Mouse (Mus musculus): ENCODE results near the gene 4930442H23Rik.
"Not testable (repeated sequence)": the region's sequence is repeated elsewhere in the genome, so short reads cannot be mapped to it uniquely, and the experiment has no call there.

The 4930442H23Rik gene

DNA sequence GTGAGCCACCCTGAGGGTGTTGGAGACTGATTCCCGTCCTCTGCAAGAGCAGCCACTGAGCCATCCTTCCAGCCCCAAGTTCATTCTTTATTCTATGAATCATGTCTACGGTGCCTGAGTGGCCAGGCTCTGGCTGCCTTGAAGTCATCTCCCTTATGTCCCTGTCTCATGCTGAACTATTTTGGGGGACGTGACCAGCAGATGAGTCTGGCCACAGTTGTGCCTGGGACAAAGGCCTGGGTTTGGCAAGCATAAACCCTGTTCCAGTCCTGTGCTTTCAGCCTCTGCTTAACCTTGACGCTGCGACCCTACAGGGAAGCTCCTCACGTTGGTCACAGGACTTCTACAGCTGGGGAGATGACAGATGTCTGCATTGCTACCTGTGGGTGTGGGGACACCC lies 13.7 kb upstream of the 4930442H23Rik start:
- DNase-seq: no peak

DNA sequence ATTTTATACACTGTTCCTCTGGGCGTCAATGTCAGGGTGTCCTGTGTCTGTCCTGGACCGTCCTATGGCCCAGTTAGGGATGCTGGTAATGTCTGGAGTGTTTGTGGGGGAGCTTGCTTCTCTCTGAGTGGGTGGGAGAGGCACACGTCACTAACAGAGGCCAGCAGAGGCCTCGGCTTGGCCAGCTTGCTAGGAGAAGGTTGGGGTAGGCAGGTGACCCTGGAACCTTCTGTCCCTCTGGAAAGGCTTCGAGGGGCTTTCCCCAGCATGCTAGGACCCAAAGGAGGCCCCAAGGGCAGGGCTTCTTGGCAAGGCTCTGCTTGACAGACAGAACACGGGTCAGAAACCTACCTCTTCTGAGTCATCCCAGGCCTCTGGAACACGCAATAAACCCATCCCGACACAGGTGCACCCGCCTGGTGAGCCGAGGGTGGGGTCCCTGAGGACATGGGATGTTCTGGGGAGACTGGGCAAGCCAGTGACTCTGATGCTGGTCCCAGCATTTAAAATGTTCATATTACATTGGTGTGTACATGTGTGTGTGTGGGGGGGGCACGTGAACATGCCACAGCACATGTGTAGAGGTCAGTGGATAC lies 12.9 kb upstream of the 4930442H23Rik start:
- DNase-seq: no peak

DNA sequence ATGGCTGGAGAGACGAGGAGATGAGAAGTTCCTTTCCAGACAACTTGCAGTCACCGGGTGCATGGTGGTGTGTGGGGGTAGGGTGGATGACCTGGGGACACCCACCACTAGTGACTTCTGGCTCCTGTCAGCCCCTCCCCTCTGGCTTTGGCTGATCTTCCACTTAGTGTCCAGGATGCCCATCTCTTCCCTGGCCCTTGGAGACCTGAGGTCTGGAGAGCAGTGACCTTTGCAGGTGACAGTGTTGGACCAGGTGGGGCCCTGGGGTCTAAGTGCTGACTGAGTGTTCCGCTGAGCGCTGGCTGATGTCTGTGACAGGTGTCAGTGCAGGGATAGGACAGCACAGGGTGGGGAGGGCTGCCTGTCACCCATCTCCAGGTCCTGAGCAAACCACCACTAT lies 11.7 kb upstream of the 4930442H23Rik start:
- no peak for DNase-seq

DNA sequence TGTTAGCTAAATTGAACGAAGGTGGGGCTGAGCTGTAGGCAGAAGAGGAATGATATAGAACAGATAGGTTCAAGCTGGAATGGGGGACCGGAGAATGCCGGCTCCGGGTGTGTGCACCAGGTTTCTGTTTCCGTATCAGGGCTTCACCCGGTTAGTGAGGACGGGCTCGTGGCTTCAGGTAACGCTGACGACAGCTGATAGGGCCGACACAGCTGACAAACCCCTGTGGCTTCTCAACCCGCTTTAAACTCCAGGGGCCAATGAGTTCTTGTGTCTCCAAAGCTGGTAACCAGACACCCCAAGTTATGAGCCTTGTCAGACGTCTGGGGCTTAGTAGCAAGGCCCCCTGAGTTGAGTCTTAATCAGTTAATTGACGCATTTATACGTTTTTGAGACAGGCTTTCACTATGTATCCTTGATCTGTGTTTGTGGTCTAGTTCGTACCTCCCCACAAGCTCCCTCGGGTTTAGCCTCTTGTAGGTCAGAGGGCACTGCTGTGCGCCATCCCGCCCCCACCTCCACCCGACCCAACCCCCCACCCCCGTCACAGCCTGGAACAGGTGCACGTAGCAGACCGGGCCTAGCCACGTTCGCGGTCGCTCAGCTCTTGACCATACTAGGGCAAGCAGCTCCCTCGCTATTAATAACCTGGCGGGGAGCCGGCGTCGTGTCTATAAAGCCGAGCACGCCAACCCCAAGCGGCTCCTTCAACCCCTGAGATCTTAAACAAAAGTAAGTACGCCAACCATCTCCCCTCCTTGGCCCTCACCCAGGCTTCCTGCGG lies 10.5 kb upstream of the 4930442H23Rik start:
- DNase-seq: peak; percentile 65

DNA sequence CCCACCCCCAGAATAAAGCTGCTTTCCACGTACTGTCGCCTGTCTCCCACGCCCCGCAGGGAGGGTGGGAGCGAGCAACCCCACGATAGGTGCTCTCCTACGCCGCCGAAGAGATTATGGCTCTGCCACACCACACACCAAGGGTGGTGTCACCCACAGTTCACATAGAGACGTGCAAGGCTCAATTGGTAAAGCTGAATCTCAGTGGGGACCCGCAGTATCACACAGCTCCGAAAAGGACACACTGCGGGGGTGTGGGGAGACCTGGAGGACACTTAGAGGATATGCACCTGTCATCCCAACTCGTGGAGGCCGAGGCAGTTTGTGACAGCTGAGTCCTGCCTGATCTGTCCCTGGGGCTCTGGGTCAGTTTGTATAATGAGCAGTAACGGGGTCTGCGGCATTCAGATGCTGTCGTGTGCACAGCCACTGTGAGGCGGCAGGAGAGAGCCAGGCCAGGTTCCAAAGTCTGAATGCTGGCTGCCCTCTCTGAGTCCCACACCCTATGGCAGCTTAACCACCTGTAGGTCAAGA lies 9.4 kb upstream of the 4930442H23Rik start:
- no peak for DNase-seq

DNA sequence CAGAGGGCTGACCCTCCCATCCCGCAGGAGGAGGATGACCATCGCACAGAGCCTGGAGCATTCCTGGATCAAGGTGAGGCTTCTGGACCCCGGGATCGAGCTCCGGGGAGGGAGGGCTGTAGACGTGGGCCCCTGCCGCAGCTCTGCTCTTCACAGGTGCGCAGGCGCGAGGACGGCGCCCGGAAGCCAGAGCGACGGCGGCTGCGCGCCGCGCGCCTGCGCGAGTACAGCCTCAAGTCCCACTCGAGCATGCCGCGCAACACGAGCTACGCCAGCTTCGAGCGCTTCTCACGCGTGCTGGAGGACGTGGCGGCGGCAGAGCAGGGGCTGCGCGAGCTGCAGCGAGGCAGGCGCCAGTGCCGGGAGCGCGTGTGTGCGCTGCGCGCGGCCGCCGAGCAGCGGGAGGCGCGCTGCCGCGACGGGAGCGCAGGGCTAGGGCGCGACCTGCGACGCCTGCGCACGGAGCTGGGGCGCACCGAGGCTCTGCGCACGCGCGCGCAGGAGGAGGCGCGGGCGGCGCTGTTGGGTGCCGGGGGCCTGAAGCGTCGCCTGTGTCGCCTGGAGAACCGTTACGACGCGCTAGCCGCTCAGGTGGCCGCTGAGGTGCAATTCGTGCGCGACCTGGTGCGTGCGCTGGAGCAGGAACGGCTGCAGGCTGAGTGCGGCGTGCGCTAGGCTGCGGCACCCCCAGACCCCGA lies 8.8 kb upstream of the 4930442H23Rik start:
- peak; percentile 84 for DNase-seq

DNA sequence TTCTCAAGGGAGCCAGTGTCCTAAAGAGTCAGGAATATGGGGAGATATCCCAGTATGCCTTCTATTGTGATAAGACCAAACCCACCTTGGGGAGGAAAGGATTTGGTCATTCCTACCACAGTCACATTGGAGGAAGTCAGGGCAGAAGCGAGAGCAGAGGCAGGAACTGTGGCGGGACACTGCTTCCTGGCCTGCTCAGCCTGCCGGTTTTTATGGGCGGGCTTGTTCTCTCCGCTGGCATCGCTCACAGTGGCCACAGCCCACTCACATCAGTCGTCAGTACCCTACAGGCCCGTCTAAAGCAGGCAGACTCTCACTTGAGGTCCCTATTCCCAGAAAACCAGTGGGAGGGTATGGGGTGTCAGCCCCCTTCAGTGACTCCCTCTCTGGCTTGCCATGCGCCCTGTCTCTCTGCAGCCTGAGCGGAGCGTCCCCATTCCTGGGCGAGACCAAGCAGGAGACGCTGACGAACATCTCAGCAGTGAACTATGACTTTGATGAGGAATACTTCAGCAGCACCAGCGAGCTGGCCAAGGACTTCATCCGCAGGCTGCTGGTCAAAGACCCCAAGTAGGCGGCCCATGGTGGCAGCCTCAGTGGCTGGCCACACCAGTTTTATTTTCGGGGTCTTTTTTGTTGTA lies 7.8 kb upstream of the 4930442H23Rik start:
- no peak for DNase-seq

DNA sequence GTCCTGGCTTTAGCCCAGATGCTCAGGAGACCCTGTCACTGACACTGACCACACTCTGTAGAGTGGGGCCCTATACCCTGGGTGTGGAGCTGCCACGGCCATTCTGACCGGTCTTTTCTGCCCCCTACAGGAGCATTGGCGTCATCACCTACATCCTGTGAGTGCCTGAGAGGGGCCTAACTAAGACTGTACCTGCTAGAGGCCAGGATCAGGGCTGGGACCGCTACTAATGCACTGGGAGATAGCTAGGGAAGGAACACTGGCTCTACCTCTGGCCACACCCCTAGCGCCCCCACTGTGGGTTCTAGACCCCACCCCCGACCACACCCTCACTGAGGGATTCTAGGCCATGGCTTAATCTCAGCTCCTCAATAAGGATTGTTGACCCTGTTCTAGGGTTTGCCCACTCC lies 7.3 kb upstream of the 4930442H23Rik start:
- no peak for DNase-seq

DNA sequence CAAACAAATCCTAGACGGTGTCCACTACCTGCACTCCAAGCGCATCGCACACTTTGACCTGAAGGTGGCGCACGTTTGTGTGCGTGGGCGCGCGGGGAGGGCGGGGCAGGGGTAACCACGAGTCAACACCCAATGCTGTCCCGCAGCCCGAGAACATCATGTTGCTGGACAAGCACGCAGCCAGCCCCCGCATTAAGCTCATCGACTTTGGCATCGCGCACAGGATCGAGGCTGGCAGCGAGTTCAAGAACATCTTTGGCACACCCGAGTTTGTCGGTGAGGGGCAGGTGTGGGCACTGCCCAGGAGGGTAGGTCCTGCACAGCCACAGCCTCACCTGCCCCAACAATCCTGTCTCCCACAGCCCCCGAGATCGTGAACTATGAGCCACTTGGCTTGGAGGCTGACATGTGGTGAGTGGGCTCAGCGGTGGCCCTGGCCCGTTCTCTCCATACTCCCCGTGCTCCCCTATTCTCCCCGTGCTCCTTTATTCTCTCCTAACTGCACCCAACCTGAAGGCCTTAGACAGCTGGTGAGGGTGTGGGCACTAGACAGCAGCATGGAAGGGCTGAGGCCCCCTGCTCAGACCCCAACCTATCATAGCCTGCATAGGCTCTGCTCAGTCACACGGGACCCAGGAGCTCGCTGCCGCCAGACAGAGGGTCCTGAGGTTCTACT lies 6.7 kb upstream of the 4930442H23Rik start:
- peak; percentile 54 for DNase-seq

DNA sequence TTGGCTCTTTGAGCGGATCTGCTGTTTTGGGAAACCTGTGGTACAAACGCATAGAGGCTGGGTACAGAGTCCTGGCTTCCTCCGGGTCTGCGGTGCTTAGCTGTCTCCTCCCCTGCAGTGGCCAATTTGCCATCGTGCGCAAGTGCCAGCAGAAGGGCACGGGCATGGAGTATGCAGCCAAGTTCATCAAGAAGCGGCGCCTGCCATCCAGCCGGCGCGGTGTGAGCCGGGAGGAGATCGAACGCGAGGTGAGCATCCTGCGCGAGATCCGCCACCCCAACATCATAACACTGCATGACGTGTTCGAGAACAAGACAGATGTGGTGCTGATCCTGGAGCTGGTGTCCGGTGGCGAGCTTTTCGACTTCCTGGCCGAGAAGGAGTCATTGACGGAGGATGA lies 6.2 kb upstream of the 4930442H23Rik start:
- DNase-seq: no peak

DNA sequence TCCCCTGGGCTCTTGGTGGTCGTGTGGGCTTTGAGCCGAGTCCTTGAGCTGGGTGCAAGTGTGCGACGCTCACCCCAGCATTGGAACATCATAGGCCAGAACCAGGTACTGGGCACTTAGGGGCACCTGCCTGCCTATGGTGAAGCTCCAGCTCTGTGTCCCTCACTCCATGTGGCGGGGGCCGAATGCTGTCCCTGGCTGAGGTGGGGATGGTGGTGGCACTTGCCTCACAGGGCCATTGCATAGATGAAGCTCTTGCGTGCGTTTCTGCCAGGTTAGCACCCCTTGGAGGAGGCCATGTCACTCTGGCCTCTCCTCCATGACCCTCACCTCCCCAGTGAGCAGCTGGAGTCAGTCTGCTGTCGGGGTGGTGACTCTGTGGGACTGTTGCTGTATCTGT lies 3.5 kb upstream of the 4930442H23Rik start:
- no peak for DNase-seq

DNA sequence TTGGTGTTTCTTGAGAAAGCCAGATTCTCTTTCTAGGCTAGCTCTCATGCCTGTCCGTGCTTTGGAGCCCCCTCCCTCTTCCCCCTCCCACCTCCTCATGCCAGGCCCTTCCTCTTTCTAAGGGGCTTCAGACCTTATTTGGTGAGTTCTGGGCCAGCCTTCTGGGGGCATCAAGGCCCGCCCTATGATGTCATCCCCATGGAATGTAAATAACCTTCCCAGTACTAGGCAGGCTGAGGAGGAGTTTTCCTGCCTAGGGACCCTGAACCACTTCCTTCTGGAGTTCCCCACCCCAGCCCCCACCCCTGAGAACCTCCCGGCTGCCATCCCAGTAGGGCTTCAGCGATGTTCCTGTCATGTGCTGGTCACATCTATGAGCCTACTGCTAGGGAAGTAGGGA lies 1.1 kb upstream of the 4930442H23Rik start:
- peak; percentile 77 for DNase-seq

DNA sequence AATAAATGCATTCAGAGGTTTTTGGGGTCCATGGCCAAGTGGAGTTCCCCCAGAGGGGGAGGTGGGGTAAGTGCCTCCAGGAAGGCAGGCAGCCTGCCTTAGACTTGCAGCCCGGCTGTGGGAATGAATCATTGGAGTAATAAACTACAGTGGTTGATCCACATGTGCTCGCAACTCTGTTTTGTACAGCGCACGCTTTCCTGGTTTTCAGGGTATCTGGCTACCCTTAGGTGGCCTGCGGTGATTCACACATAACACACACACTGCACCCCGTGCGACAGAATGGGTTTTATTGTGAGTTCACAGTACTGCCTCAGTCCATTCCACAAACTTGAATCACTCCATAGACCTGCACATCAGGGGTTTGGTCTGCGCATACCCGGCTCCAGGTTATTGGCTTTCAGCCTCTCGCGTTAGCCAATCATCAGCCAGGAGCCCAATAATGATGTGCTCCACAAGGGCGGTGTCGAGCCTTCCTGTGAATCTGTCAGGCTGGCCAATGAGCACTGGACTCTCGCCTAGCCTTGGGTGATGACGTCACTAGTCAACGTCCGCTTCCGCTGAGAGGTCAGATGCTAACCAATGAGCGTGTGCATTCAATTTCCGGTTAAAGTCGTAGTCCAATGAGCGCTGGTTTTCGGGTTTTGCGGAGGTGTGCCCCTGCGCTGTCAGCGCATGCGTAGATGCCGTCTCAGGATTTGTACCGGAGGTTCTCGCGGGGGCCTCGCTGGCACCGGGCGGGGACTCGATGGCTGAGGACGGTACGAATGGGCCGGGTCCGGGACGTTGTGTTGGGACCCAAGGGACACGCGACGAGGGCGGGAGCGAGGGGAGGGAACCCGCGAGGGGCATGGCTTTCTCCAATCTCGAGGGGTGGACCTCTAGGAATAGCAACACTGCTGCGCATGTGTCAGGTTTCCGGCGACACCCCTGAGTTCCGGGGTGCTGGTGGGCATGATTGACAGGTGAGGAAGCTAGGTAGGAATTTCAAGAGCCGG lies 1.0 kb downstream of the 4930442H23Rik start, which contains the start of gene Dapk3:
Gene Dapk3, plus strand, starts transcription at position 670 of the 998 bp plus-strand sequence.
- peak; percentile 98 for DNase-seq

DNA sequence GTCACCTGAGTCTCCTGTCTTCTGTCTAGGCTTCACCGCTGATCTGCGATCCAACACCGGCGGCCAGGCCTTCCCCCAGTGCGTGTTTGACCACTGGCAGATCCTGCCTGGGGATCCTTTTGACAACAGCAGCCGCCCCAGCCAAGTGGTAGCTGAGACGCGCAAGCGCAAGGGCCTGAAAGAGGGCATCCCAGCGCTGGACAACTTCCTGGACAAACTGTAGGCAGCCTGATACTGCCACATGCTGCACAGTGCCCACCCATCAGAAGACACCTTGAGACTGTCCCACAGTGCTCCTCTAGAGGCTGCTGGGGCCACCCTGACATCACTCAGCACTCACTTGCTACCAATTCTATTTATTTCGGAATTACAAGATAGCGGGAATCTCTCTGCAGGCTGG lies 1.8 kb downstream of the 4930442H23Rik start:
- DNase-seq: not testable (repeated sequence)

DNA sequence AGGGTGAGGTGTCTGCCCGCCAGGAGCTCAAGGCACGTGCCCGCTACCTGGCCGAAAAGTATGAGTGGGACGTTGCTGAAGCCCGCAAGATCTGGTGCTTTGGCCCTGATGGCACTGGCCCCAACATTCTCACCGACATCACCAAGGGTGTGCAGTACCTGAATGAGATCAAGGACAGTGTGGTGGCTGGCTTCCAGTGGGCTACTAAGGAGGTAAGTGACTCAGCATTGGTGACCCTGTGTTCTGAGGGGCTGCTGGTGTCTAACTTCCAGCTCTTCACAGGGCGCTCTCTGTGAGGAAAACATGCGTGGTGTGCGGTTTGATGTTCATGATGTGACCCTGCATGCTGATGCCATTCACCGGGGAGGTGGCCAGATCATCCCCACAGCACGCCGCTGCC lies 2.7 kb downstream of the 4930442H23Rik start:
- DNase-seq: no peak

DNA sequence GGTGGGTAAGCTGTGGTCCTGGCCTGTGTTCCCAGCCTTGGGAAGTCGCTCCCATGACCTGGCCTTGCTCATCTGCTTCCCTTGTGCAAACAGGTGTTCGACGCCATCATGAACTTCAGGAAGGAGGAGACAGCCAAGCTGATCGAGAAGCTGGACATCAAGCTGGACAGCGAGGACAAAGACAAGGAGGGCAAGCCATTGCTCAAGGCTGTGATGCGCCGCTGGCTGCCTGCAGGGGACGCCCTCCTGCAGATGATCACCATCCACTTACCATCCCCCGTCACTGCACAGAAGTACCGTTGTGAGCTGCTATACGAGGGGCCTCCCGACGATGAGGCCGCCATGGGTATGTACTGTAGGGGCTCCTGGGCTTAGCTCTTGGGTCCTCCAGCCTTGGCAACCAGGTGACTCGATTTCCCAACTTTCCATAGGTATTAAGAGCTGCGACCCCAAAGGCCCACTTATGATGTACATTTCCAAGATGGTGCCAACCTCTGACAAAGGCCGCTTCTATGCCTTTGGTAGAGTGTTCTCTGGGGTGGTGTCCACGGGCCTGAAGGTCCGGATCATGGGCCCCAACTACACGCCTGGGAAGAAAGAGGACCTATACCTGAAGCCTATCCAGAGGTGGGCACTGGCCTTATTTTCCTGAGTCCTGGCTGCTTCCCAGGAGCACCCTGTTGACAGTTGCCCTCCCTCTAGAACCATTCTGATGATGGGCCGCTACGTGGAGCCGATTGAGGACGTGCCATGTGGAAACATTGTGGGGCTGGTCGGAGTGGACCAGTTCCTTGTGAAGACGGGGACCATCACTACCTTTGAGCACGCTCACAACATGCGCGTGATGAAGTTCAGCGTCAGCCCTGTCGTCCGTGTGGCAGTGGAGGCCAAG lies 4.0 kb downstream of the 4930442H23Rik start:
- DNase-seq: no peak

DNA sequence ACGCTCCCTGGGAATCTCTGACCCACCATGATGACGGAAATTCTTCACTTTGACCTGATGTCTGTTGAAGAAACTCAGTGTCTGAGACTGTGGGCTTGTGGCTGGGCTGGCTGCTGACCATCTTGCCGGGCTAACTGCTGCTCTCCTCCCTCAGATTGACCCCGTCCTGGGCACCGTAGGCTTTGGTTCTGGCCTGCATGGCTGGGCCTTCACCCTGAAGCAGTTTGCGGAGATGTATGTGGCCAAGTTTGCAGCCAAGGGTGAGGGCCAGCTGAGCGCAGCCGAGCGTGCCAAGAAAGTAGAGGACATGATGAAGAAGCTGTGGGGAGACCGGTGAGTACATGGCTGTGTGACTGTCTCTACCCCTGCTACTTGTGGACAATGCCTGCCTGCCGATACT lies 4.7 kb downstream of the 4930442H23Rik start:
- DNase-seq: no peak

DNA sequence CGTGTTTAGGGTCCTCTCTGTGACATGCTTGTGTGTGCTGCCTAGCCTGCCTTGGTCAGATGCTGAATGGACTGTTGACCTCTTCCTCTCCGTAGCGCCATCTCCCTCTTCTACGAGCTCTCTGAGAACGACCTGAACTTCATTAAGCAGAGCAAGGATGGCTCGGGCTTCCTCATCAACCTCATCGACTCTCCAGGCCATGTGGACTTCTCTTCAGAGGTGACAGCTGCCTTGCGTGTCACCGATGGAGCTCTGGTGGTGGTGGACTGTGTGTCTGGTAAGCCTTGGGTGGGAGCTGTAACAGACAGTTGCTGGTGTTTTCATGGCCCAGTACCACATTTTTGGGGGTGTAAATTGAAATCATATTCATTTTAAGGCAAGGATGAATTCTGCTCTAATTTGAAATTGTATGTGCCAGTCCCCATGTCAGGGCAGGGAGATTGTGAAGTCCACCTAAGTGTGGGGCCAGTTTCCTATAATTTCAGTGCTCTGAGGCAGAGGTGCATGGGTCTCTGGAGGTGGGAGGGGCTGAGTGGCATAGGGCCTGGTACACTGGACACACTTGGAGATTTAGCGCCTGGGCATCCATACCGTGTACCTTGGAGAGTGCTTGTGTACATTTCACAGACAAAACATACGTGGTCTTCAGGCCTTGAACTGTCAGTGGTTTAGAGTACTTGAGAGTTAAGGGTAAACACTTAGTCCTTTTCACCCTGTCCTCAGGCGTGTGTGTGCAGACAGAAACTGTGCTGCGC lies 5.5 kb downstream of the 4930442H23Rik start:
- DNase-seq: no peak

DNA sequence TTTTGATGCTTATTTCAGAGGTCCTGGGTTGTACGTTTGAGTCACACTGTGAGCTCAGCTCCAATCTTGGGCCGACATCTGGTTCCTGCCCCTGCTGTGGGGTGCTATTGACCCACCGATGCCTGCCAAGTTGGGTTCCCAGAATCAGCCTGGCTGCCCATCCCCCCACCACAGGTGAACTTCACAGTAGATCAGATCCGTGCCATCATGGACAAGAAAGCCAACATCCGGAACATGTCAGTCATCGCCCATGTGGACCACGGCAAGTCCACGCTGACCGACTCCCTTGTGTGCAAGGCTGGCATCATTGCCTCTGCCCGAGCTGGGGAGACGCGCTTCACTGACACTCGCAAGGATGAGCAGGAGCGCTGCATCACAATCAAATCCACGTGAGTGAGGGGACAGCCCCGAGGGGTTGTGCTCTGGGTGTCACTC lies 6.1 kb downstream of the 4930442H23Rik start:
- DNase-seq: peak; percentile 47

Measured in lung, postnatal 36 days (tissue).